Mouse (Mus musculus) stomach, embryonic 15.5 days (tissue): ENCODE measurements around the gene Pgm3. TPM values are rescaled to one million over a fixed set of nuclear protein-coding genes. Genes with fewer than 3 reads are reported as not detected.
A peak's percentile ranks its signal among the peaks of the same experiment; 100 is the strongest.
"Not testable (repeated sequence)": the region's sequence is repeated elsewhere in the genome, so short reads cannot be mapped to it uniquely, and the experiment has no call there.

Experiments
- ATAC-seq: fragments of 200-750 bp; cut with Nextera tagmentation; 2 replicates; pipeline ENCODE4 v1.8.0; 2017; ENCODE audit warnings: low read depth, moderate number of reproducible peaks, moderate TSS enrichment; ENCODE audit not compliant: insufficient read depth, low FRiP score
- H3K27ac ChIP-seq: fragments of 300-500 bp; sonication (generic); 2 replicates; pipeline ENCODE4 v1.5.1; 2015; ENCODE audit warnings: mild to moderate bottlenecking, inconsistent platforms
- H3K27me3 ChIP-seq: fragments of 300-500 bp; sonication (generic); replicated peaks from 2 replicates; pipeline ENCODE4 v1.6.1; 2015; ENCODE audit warnings: inconsistent platforms
- H3K36me3 ChIP-seq: fragments of 300-500 bp; sonication (generic); 2 replicates; pipeline ENCODE4 v1.6.1; 2015; ENCODE audit warnings: inconsistent platforms
- H3K4me1 ChIP-seq: fragments of 300-500 bp; sonication (generic); 2 replicates; pipeline ENCODE4 v1.6.1; 2015; ENCODE audit warnings: inconsistent platforms
- H3K4me2 ChIP-seq: fragments of 300-500 bp; sonication (generic); 2 replicates; pipeline ENCODE4 v1.6.1; 2015; ENCODE audit warnings: mild to moderate bottlenecking, inconsistent platforms
- H3K4me3 ChIP-seq: fragments of 300-500 bp; sonication (generic); replicated peaks from 2 replicates; pipeline ENCODE4 v1.5.1; 2015; ENCODE audit warnings: inconsistent platforms
- H3K9ac ChIP-seq: fragments of 300-500 bp; sonication (generic); 2 replicates; pipeline ENCODE4 v1.6.1; 2015; ENCODE audit warnings: inconsistent platforms
- H3K9me3 ChIP-seq: fragments of 300-500 bp; sonication (generic); 2 replicates; pipeline ENCODE4 v1.6.1; 2016; ENCODE audit warnings: inconsistent platforms
- WGBS: fragments of 180-500 bp; shearing (Covaris S2); methylation state at CpG from one replicate; pipeline ENCODE4 v1.1.7; 2015; 5-methylcytosine and 5-hydroxymethylcytosine counted together
- polyA plus RNA-seq: library from polyadenylated mRNA; unstranded; fragments of >200 nt; fragmentation: Nextera tagmentation; extraction: Ambion mirVana; gene quantifications from 2 replicates; pipeline ENCODE4 v1.2.1, GENCODE M21; 2015

Pgm3 gene
- polyA plus RNA-seq, result 35.0 and 37.0 TPM in 2 replicates

DNA sequence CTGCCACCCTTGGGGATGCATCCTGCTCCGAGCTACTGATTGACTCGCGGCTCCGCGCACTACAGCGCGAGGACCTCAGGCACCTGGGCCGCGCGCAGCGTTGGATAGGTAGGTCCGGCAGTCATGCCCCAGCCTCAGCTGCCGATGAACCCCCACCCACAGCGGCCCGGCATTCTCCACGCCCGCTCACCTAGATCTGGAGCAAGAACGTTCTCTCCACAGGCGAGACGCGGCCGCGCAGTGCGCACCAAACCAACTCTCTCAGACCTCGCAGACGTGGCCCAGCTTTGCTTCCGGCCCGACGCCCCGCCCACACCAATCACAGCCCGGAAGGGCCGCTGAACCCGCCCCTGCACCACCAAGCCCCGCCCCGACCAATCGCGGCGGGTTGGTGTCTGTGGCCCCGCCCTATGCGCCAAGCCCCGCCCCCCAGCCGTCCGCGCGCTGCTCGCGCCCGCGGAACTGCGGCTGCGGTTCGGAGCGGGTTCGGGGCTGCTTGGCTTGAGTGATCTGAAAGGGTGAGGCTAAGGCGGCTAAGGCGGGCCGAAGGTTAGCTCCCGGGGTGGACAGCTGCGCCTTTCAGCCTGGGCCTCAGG lies at the start of gene Pgm3, which contains the start of gene Rwdd2a:
Gene Pgm3, minus strand, starts transcription at position 303 of the 596 bp plus-strand sequence.
Gene Rwdd2a, plus strand, starts transcription at position 452 of the 596 bp plus-strand sequence.
- H3K9ac ChIP-seq, result peak within 1 kb of the TSS; percentile 70
- under 1% methylated on average over 59 of the region's 59 CpGs for WGBS

DNA sequence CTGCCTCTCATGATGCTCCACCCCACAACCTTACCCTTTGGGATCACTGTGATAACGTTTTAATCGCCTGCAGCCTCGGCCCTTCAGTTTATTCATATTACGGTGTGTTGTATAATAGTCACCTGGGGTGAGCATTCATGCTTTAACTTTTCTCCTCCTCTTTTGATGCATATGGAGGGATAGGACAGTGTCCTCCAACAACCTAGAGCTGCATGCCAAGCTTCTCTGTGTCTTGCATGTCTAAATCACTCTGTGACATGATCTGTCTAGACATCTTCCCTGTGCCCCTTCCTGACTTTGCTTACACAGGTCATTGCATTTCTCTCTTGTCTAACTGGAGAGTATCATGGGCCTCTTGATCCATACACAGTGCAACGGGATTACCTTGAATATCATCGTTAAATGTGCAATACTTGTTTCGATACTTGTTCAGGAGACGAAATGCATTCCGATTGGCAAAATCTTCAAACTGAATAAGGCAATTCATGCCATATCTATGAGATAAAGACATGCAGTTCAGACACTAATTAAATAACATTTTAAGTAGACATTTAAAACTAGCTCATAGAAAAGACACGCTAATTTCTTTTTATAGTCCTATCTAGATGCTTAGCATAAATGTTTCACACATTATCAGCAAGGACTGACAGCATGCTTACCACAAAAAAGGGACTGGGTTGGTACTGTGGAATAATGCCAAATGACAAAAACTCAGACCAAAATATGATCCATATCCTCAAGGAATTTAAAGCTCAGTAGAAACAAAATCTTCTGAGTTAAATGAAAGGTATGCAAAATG lies 47.9 kb upstream of the Pgm3 start:
- no peaks in the 10 kb centered on the region for H3K4me1 ChIP-seq
- no peak overlapping the region for H3K4me2 ChIP-seq
- H3K9me3 ChIP-seq, result no peaks in the 10 kb centered on the region
- no peaks in the 10 kb centered on the region for H3K27me3 ChIP-seq
- H3K9ac ChIP-seq, result no peak overlapping the region
- no peak overlapping the region for H3K27ac ChIP-seq
- H3K36me3 ChIP-seq, result no peaks in the 10 kb centered on the region
- no peak overlapping the region for H3K4me3 ChIP-seq
- ATAC-seq, result no peak
- WGBS, result 82% methylated on average over 10 of the region's 10 CpGs

More for the DNA sequence above, at the start of gene Pgm3, which contains the start of gene Rwdd2a:
- H3K4me1 ChIP-seq, result peaks cover 3% of the 10 kb centered on the region; the same call in 1 of the 2 replicates
- H3K36me3 ChIP-seq, result peaks cover 4% of the 10 kb centered on the region
- peak within 1 kb of the TSS; percentile 89 for H3K27ac ChIP-seq
- H3K4me3 ChIP-seq, result peak within 1 kb of the TSS; percentile 84
- no peaks in the 10 kb centered on the region for H3K27me3 ChIP-seq
- no peaks in the 10 kb centered on the region for H3K9me3 ChIP-seq
- ATAC-seq, result peak; percentile 97
- peak within 1 kb of the TSS; percentile 92 for H3K4me2 ChIP-seq

DNA sequence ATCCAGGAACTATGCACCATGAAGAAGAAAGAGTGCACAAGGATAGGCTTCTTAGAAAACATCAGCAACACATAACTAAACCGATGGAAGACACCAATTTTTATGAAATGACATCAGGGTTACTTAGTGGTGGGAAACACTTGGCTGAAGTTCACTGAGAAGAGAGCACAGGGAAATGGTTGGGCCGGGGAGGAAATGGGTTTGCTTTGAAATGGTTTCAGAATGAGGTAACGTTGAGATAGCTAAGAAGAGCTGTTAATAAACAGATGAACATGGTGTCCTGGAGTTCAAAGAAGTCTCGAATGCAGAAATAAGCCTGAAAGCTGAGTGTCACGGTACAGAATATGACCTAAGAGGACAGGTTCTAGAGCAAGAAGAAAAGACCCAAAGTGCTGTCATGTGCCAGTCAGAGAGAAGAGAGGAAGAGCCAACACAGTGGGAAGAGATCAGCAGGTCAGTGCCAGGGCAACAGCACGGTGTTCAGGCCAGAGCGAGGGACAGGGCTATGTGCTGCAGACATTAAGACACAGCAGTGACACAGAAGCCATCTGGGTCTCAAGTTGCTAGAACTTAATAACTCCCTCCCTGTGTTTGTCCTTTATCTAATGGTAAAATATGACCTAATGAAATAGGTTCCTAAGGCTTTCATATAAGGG lies 46.3 kb upstream of the Pgm3 start:
- Histone ChIP-seq H3K27ac (no peak overlapping the region), H3K4me3 (no peak overlapping the region), H3K4me2 (no peak overlapping the region), H3K9ac (no peak overlapping the region), H3K36me3 (no peaks in the 10 kb centered on the region), H3K27me3 (no peaks in the 10 kb centered on the region), H3K9me3 (no peaks in the 10 kb centered on the region), H3K4me1 (no peaks in the 10 kb centered on the region)
- ATAC-seq, result no peak
- WGBS, result 64% methylated on average over 7 of the region's 7 CpGs

DNA sequence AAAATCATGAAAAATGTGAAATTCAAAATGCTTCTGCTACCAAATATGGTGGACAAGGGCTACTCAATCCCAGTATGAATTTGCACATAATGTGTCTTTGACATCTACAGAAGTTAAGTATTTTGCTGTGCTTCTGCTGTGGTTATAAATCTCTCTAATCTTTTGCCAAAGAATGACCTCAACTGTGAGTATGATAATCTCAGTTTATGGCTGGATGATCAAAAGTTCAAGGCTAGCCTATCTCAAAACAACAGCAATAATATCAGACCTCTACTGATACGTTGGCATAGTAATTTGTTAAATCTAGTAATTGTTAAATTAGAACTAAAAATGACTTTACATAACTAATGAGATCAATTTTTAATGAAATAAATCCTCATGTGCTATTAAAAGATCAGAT lies 44.1 kb upstream of the Pgm3 start:
- Histone ChIP-seq H3K36me3 (no peaks in the 10 kb centered on the region), H3K27me3 (no peaks in the 10 kb centered on the region), H3K9me3 (no peaks in the 10 kb centered on the region), H3K4me1 (no peaks in the 10 kb centered on the region), H3K4me2 (no peak overlapping the region), H3K9ac (no peak overlapping the region), H3K4me3 (no peak overlapping the region), H3K27ac (no peak overlapping the region)
- ATAC-seq, result no peak
- WGBS, result 76% methylated on average over 1 of the region's 1 CpGs

DNA sequence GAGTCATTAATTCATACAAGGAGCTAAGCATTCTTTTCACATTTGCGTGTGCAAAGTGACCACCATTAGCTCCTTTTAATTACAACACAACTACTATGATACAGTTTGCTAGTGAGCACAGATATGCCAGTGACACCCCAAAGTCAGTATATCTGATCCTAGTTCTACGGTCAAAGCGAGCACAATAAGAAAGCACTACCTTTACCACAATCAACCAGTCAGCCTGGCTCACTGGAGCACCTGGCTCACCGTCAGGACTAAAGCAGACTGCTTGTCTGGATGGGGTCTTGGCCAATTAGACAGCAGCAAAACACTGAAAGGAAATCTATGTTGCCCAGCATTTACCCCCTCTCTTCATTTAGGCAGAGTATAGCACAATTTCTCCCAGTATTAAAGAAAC lies 40.4 kb upstream of the Pgm3 start:
- Histone ChIP-seq H3K4me3 (no peak overlapping the region), H3K27ac (no peak overlapping the region), H3K36me3 (no peaks in the 10 kb centered on the region), H3K4me1 (no peaks in the 10 kb centered on the region), H3K9me3 (no peaks in the 10 kb centered on the region), H3K27me3 (no peaks in the 10 kb centered on the region), H3K9ac (no peak overlapping the region), H3K4me2 (no peak overlapping the region)
- WGBS, result 84% methylated on average over 4 of the region's 4 CpGs
- ATAC-seq, result no peak

DNA sequence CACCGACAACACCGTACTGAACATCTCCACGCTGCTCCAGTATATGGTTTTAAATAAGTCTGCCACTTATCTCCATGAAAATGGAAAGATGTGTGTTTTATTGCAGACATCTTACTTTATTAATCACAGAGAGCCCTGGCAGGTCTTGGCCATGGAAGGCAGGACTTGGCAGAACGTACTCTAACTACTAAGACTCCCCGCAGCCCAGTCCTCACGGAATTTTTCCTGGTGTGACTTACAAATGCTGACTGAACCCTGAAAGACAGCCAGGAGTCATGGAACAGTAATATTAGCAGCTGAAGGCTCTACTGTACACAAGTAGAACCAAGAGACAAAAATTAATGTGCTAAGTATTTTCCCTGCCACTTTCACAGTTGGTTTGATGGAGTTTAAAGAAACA lies 34.1 kb upstream of the Pgm3 start:
- Histone ChIP-seq H3K9me3 (no peaks in the 10 kb centered on the region), H3K36me3 (no peaks in the 10 kb centered on the region), H3K27me3 (no peaks in the 10 kb centered on the region), H3K27ac (no peak overlapping the region), H3K4me1 (no peaks in the 10 kb centered on the region), H3K4me2 (no peak overlapping the region), H3K4me3 (no peak overlapping the region), H3K9ac (no peak overlapping the region)
- no peak for ATAC-seq
- WGBS, result 59% methylated on average over 6 of the region's 6 CpGs

DNA sequence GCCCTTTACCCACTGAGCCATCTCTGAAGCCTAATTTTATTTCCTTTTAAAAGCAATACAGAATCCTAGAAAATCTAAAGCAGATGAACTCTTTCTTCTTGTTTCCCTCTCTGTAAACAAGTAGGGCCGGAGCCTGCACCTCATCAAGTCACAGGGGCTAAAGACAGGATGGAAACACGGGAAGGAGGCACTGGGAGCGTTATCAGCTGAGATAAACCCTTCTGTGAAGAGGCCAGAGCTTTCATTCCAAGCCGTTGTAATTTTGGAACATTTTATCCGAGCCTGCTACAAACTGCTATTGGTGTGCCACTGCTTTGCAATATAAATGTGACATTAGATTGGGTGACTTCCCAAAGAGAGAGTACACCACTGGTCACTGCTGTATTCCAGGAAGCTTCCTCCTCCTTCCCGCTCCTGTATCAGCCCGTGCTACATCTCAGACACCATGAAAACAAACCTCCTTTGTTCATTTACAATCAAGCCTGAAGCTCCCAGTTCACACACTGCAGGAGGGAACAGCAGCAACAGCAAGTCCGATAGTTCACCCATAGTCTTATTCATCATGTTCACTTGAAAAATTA lies 28.2 kb upstream of the Pgm3 start:
- ATAC-seq, result no peak
- Histone ChIP-seq H3K36me3 (no peaks in the 10 kb centered on the region), H3K9ac (no peak overlapping the region), H3K4me3 (no peak overlapping the region), H3K9me3 (no peaks in the 10 kb centered on the region), H3K4me2 (no peak overlapping the region), H3K27me3 (no peaks in the 10 kb centered on the region), H3K27ac (no peak overlapping the region), H3K4me1 (no peaks in the 10 kb centered on the region)
- WGBS, result 43% methylated on average over 8 of the region's 8 CpGs

DNA sequence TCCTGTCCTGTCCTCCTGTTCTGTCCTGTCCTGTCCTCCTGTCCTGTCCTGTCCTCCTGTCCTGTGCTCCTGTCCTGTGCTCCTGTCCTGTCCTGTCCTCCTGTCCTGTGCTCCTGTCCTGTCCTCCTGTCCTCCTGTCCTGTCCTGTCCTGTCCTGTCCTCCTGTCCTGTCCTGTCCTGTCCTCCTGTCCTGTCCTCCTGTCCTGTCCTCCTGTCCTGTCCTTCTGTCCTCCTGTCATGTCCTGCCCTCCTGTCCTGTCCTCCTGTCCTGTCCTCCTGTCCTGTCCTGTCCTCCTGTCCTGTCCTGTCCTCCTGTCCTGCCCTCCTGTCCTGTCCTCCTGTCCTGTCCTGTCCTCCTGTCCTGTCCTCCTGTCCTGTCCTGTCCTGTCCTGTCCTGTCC lies 25.3 kb upstream of the Pgm3 start:
- ATAC-seq, result not testable (repeated sequence)

DNA sequence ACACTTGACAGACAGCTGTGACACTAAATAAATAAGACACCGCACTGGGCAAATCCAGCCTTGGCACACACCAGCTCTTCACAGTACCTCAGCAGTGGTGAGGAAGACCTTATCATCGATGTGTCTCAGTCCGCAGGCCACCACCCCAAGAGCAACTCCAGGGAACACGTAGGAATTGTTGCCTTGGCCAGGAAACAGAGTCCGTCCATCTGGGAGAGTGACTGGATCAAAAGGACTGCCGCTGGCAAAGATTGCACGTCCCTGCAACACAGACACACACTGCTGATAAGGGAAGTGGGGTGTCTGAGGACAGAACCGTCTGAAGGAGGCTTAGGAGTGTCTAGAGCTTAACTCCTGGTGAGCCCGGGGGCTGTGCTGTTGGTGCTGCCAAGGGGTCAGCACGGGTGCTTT lies 22.7 kb upstream of the Pgm3 start:
- 49% methylated on average over 10 of the region's 10 CpGs for WGBS
- H3K4me1 ChIP-seq, H3K27ac ChIP-seq, H3K4me3 ChIP-seq, H3K9ac ChIP-seq, ATAC-seq, H3K36me3 ChIP-seq, H3K4me2 ChIP-seq, H3K9me3 ChIP-seq, H3K27me3 ChIP-seq: not testable (repeated sequence)

More for the DNA sequence above, 25.3 kb upstream of the Pgm3 start:
- H3K9me3 ChIP-seq, H3K9ac ChIP-seq, H3K36me3 ChIP-seq, H3K27ac ChIP-seq, H3K4me2 ChIP-seq, H3K27me3 ChIP-seq, H3K4me1 ChIP-seq, H3K4me3 ChIP-seq: not testable (repeated sequence)

DNA sequence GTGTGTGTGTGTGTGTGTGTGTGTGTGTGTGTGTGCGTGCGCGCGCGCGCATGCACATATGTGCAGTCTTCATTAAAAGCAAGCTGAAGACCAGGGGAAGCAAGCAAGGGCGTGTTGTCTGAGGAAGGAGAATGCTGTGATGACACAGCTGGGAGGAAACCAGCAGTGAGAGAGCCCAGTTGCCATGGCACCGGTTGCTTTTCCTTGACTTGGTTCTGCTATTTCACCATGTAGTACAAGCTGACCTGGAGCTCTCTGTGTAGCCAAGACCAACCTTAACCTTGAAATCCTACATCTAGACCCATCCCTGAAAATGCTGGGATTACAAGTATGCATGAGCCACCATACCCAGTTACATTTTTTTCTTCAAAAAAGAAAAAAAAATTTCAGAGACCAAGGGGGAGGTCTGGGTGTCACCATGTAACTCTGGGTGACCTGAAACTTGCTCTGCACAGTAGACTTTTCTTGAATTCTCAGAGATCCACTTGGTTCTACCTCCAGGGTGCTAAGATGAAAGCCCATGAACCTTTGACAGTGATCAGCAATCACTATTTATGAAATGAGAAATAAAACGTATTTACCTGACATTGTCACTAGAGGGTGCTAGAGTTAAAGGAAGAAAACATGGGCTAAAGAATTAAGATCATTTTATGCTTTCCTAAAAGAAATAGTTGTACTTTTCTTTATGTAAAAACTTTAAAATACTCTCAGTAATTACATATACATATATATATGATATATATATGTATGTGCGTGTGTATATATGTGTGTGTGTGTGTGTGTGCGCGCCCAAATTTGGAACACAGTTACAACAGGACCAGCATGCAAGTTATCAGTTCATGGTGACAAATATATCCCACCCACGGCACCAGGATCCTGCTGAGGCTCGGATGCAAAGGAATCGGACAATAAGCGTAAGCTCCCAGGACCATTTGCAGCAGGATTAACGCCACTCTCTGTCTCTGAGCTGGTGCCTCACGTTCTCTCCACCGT lies 21.3 kb upstream of the Pgm3 start:
- H3K27ac ChIP-seq, result no peak overlapping the region
- no peaks in the 10 kb centered on the region for H3K9me3 ChIP-seq
- H3K36me3 ChIP-seq, result no peaks in the 10 kb centered on the region
- H3K4me1 ChIP-seq, result no peaks in the 10 kb centered on the region
- no peak overlapping the region for H3K4me3 ChIP-seq
- ATAC-seq, result no peak
- H3K4me2 ChIP-seq, result no peak overlapping the region
- 79% methylated on average over 19 of the region's 19 CpGs for WGBS
- no peak overlapping the region for H3K9ac ChIP-seq
- H3K27me3 ChIP-seq, result no peaks in the 10 kb centered on the region
